Mouse (Mus musculus) heart, postnatal 25 days (tissue): Measurements from ENCODE around the gene Nup62. TPM values are rescaled to one million over a fixed set of nuclear protein-coding genes. Genes with fewer than 3 reads are reported as not detected.

Experiments used
- DNase-seq: peaks from one replicate; pipeline ENCODE4 v3.0.0; 2022; ENCODE audit warnings: low spot score
- intact Hi-C: fragments of 180-260 bp; cut with DNase I; formaldehyde crosslinking; loops from one replicate; pipeline ENCODE4 v1.15.1; 2025
- total RNA-seq, 2 experiments: library from RNA; stranded (reverse); gene quantifications; 2 replicates each; pipeline ENCODE4 v1.2.3; 2021

Nup62 gene
- total RNA-seq, result 10 to 100 TPM; 26.0 to 28.6 TPM

GRCm38 (mm10) chr7:44815721-44816469 is at the start of gene Nup62, which contains the start of gene Il4i1:
Gene Nup62 (plus strand): TSS chr7:44816088.
Gene Il4i1 (plus strand): TSS chr7:44816387.
- intact Hi-C loops, result no loop called here
- DNase-seq, result peak; percentile 98

GRCm38 (mm10) chr7:44768129-44768528 is 47.8 kb upstream of the Nup62 start:
- intact Hi-C loops, result no loop called here

GRCm38 (mm10) chr7:44770046-44770578 is 45.8 kb upstream of the Nup62 start:
- intact Hi-C loops, result no loop called here
- DNase-seq, result no peak

More at GRCm38 (mm10) chr7:44768129-44768528, 47.8 kb upstream of the Nup62 start:
- DNase-seq, result no peak

GRCm38 (mm10) chr7:44772591-44773204 is 43.2 kb upstream of the Nup62 start:
- intact Hi-C loops, result no loop called here
- no peak for DNase-seq

- DNase-seq, result no peak
- intact Hi-C loops, result no loop called here
Measured at GRCm38 (mm10) chr7:44776849-44777498, 38.9 kb upstream of the Nup62 start.

GRCm38 (mm10) chr7:44780101-44780500 is 35.8 kb upstream of the Nup62 start:
- DNase-seq, result no peak
- intact Hi-C loops, result no loop called here

- DNase-seq, result no peak
- intact Hi-C loops, result no loop called here
Measured at GRCm38 (mm10) chr7:44789531-44789930, 26.4 kb upstream of the Nup62 start.

- no peak for DNase-seq
- intact Hi-C loops, result no loop called here
Measured at GRCm38 (mm10) chr7:44790066-44790465, 25.8 kb upstream of the Nup62 start.

GRCm38 (mm10) chr7:44792781-44793180 is 23.1 kb upstream of the Nup62 start:
- DNase-seq, result no peak
- intact Hi-C loops, result no loop called here

GRCm38 (mm10) chr7:44808927-44809326 is 7.0 kb upstream of the Nup62 start:
- no peak for DNase-seq
- intact Hi-C loops, result no loop called here

- no peak for DNase-seq
- intact Hi-C loops, result no loop called here
Measured at GRCm38 (mm10) chr7:44809466-44809865, 6.4 kb upstream of the Nup62 start.

- DNase-seq, result no peak
- intact Hi-C loops, result no loop called here
Measured at GRCm38 (mm10) chr7:44810365-44810764, 5.5 kb upstream of the Nup62 start.

GRCm38 (mm10) chr7:44810819-44811557 is 4.9 kb upstream of the Nup62 start:
- intact Hi-C loops, result no loop called here
- no peak for DNase-seq

GRCm38 (mm10) chr7:44812651-44813325 is 3.1 kb upstream of the Nup62 start:
- intact Hi-C loops, result no loop called here

GRCm38 (mm10) chr7:44813985-44814384 is 1.9 kb upstream of the Nup62 start:
- DNase-seq, result no peak
- intact Hi-C loops, result no loop called here

More at GRCm38 (mm10) chr7:44812651-44813325, 3.1 kb upstream of the Nup62 start:
- no peak for DNase-seq

GRCm38 (mm10) chr7:44814423-44814822 is 1.5 kb upstream of the Nup62 start:
- intact Hi-C loops, result no loop called here
- DNase-seq, result no peak

- no peak for DNase-seq
- intact Hi-C loops, result no loop called here
Measured at GRCm38 (mm10) chr7:44814952-44815553, 835 bp upstream of the Nup62 start.

- DNase-seq, result peak; percentile 60
- intact Hi-C loops, result no loop called here
Measured at GRCm38 (mm10) chr7:44816470-44817021, 658 bp downstream of the Nup62 start, which contains the start of gene Atf5. Gene Atf5 (minus strand): TSS chr7:44816658.

- no peak for DNase-seq
Measured at GRCm38 (mm10) chr7:44817441-44817840, 1.6 kb downstream of the Nup62 start.

More at GRCm38 (mm10) chr7:44817441-44817840, 1.6 kb downstream of the Nup62 start:
- intact Hi-C loops, result no loop called here
